Mouse (Mus musculus): ENCODE data around the gene Rpl29. TPM values are rescaled to one million over a fixed set of nuclear protein-coding genes. Genes with fewer than 3 reads are reported as not detected.

Gene Rpl29
- polyA plus RNA-seq, 1 experiment, result 365 TPM

- Histone ChIP-seq H3K27ac (ENCODE audit: insufficient read depth, low read length) (no peak overlapping the region), H3K36me3 (ENCODE audit: control insufficient read depth, insufficient read depth, low read length) (no peaks in the 10 kb centered on the region), H3K27me3 (ENCODE audit: control insufficient read depth, insufficient read depth, low read length) (no peaks in the 10 kb centered on the region; the same call in 1 of the 2 replicates), H3K4me3 (ENCODE audit: extremely low read depth, insufficient read depth, insufficient read length) (no peak overlapping the region), H3K4me1 (ENCODE audit: control insufficient read depth, insufficient read depth, insufficient read length) (peaks cover 2% of the 10 kb centered on the region; the same call in 1 of the 2 replicates)
- WGBS, result 20% methylated on average over 29 of the region's 29 CpGs
- DNase-seq (ENCODE audit: low read depth in 1 of 2, low spot score in 2 of 2), result no peak
- TF ChIP-seq CTCF (IDR thresholded peaks at IDR 0.05; ENCODE audit: extremely low read depth, insufficient read depth, insufficient read length, insufficient replicate concordance) (no peak), POLR2A (IDR thresholded peaks at IDR 0.05; ENCODE audit: low read depth, low read length) (no peak)
Observed at GRCm38 (mm10) chr9:106417841-106418625, 11.2 kb upstream of the Rpl29 start.

- peaks cover 2% of the 10 kb centered on the region; the same call in 1 of the 2 replicates for H3K4me1 ChIP-seq (ENCODE audit: control insufficient read depth, insufficient read depth, insufficient read length)
- H3K27ac ChIP-seq (ENCODE audit: insufficient read depth, low read length), result no peak overlapping the region
- TF ChIP-seq CTCF (IDR thresholded peaks at IDR 0.05; ENCODE audit: extremely low read depth, insufficient read depth, insufficient read length, insufficient replicate concordance), result no peak
- TF ChIP-seq POLR2A (IDR thresholded peaks at IDR 0.05; ENCODE audit: low read depth, low read length), result no peak
- H3K36me3 ChIP-seq (ENCODE audit: control insufficient read depth, insufficient read depth, low read length), result no peaks in the 10 kb centered on the region
- no peak overlapping the region for H3K4me3 ChIP-seq (ENCODE audit: extremely low read depth, insufficient read depth, insufficient read length)
- H3K27me3 ChIP-seq (ENCODE audit: control insufficient read depth, insufficient read depth, low read length), result no peaks in the 10 kb centered on the region; the same call in 1 of the 2 replicates
- DNase-seq (ENCODE audit: low read depth in 1 of 2, low spot score in 2 of 2), result no peak
- WGBS, result 3% methylated on average over 2 of the region's 2 CpGs
Observed at GRCm38 (mm10) chr9:106420608-106421007, 8.6 kb upstream of the Rpl29 start.

- H3K27ac ChIP-seq (ENCODE audit: insufficient read depth, low read length), result no peak overlapping the region
- 19% methylated on average over 18 of the region's 18 CpGs for WGBS
- H3K36me3 ChIP-seq (ENCODE audit: control insufficient read depth, insufficient read depth, low read length), result no peaks in the 10 kb centered on the region
- H3K4me3 ChIP-seq (ENCODE audit: extremely low read depth, insufficient read depth, insufficient read length), result no peak overlapping the region
- peaks cover 2% of the 10 kb centered on the region; the same call in 1 of the 2 replicates for H3K4me1 ChIP-seq (ENCODE audit: control insufficient read depth, insufficient read depth, insufficient read length)
- TF ChIP-seq CTCF (IDR thresholded peaks at IDR 0.05; ENCODE audit: extremely low read depth, insufficient read depth, insufficient read length, insufficient replicate concordance) (no peak), POLR2A (IDR thresholded peaks at IDR 0.05; ENCODE audit: low read depth, low read length) (no peak)
- H3K27me3 ChIP-seq (ENCODE audit: control insufficient read depth, insufficient read depth, low read length), result no peaks in the 10 kb centered on the region; the same call in 1 of the 2 replicates
- DNase-seq (ENCODE audit: low read depth in 1 of 2, low spot score in 2 of 2), result no peak
Observed at GRCm38 (mm10) chr9:106421033-106421864, 8.0 kb upstream of the Rpl29 start.

GRCm38 (mm10) chr9:106421865-106422160, 7.4 kb upstream of the Rpl29 start:
- Histone ChIP-seq H3K4me1 (ENCODE audit: control insufficient read depth, insufficient read depth, insufficient read length) (peaks cover 2% of the 10 kb centered on the region; the same call in 1 of the 2 replicates), H3K36me3 (ENCODE audit: control insufficient read depth, insufficient read depth, low read length) (no peaks in the 10 kb centered on the region), H3K4me3 (ENCODE audit: extremely low read depth, insufficient read depth, insufficient read length) (no peak overlapping the region), H3K27me3 (ENCODE audit: control insufficient read depth, insufficient read depth, low read length) (no peaks in the 10 kb centered on the region; the same call in 1 of the 2 replicates), H3K27ac (ENCODE audit: insufficient read depth, low read length) (no peak overlapping the region)
- 1% methylated on average over 3 of the region's 3 CpGs for WGBS
- TF ChIP-seq POLR2A (IDR thresholded peaks at IDR 0.05; ENCODE audit: low read depth, low read length) (no peak), CTCF (IDR thresholded peaks at IDR 0.05; ENCODE audit: extremely low read depth, insufficient read depth, insufficient read length, insufficient replicate concordance) (peak; percentile 86; the same call in 1 of the 2 replicates)
- peak; percentile 56 to 77 for DNase-seq (ENCODE audit: low read depth in 1 of 2, low spot score in 2 of 2)

- H3K36me3 ChIP-seq (ENCODE audit: control insufficient read depth, insufficient read depth, low read length), result peaks cover 25% of the 10 kb centered on the region
- no peaks in the 10 kb centered on the region; the same call in 1 of the 2 replicates for H3K4me1 ChIP-seq (ENCODE audit: control insufficient read depth, insufficient read depth, insufficient read length)
- 11% methylated on average over 11 of the region's 11 CpGs for WGBS
- TF ChIP-seq CTCF (IDR thresholded peaks at IDR 0.05; ENCODE audit: extremely low read depth, insufficient read depth, insufficient read length, insufficient replicate concordance) (no peak), POLR2A (IDR thresholded peaks at IDR 0.05; ENCODE audit: low read depth, low read length) (no peak)
- no peaks in the 10 kb centered on the region for H3K27me3 ChIP-seq (ENCODE audit: control insufficient read depth, insufficient read depth, low read length)
- no peak for DNase-seq (ENCODE audit: low read depth in 1 of 2, low spot score in 2 of 2)
- peak overlapping the region; percentile 65 for H3K4me3 ChIP-seq (ENCODE audit: extremely low read depth, insufficient read depth, insufficient read length)
- H3K27ac ChIP-seq (ENCODE audit: insufficient read depth, low read length), result peak overlapping the region; percentile 69
Observed at GRCm38 (mm10) chr9:106428719-106429220, 484 bp upstream of the Rpl29 start.

DNA sequence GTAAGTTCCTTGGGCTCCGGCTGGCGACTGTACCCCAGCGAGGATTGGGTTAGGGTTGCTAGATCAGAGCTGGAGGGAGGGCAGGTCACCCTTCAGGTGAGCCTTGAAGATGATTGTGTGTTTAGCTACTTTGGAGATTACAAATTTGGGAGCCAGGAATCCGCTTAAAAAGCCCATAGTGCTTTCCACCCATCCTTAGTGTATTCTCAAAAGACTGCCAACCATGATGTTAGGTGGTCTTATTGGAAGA, 686 bp downstream of the Rpl29 start:
- peaks cover 25% of the 10 kb centered on the region for H3K36me3 ChIP-seq (ENCODE audit: control insufficient read depth, insufficient read depth, low read length)
- H3K27ac ChIP-seq (ENCODE audit: insufficient read depth, low read length), result peak overlapping the region; percentile 87
- no peak for TF ChIP-seq POLR2A (IDR thresholded peaks at IDR 0.05; ENCODE audit: low read depth, low read length)
- TF ChIP-seq CTCF (IDR thresholded peaks at IDR 0.05; ENCODE audit: extremely low read depth, insufficient read depth, insufficient read length, insufficient replicate concordance), result no peak
- H3K4me1 ChIP-seq (ENCODE audit: control insufficient read depth, insufficient read depth, insufficient read length), result no peaks in the 10 kb centered on the region; the same call in 1 of the 2 replicates
- WGBS, result 2% methylated on average over 4 of the region's 4 CpGs
- no peak for DNase-seq (ENCODE audit: low read depth in 1 of 2, low spot score in 2 of 2)
- no peaks in the 10 kb centered on the region for H3K27me3 ChIP-seq (ENCODE audit: control insufficient read depth, insufficient read depth, low read length)
- H3K4me3 ChIP-seq (ENCODE audit: extremely low read depth, insufficient read depth, insufficient read length), result peak overlapping the region; percentile 65

Data from spleen, adult 2 months (tissue).